Mouse (Mus musculus) left cerebral cortex, postnatal 25 days (tissue): ENCODE data around the gene Sall4. TPM values are rescaled to one million over a fixed set of nuclear protein-coding genes. Genes with fewer than 3 reads are reported as not detected.
"Not testable (repeated sequence)": the region's sequence is repeated elsewhere in the genome, so short reads cannot be mapped to it uniquely, and the experiment has no call there.

Source experiments
- DNase-seq, 2 experiments: peaks; one replicate each; pipeline ENCODE4 v3.0.0; 2022; ENCODE audit warnings: low spot score in 2 of 2, mixed read lengths in 1 of 2
- intact Hi-C: fragments of 180-260 bp; cut with DNase I; formaldehyde crosslinking; loops from one replicate; pipeline ENCODE4 v1.15.1; 2025
- total RNA-seq, 2 experiments: library from RNA; stranded (reverse); gene quantifications; 2 replicates each; pipeline ENCODE4 v1.2.3; 2021

Gene Sall4
- total RNA-seq, 2 experiments from 2014 or later: 0.25 to 0.32 TPM

- intact Hi-C loops: no loop called here
- no peak for DNase-seq
These were observed 5.3 kb downstream of the Sall4 start for GRCm38 (mm10) chr2:168762411-168762815.

DNA sequence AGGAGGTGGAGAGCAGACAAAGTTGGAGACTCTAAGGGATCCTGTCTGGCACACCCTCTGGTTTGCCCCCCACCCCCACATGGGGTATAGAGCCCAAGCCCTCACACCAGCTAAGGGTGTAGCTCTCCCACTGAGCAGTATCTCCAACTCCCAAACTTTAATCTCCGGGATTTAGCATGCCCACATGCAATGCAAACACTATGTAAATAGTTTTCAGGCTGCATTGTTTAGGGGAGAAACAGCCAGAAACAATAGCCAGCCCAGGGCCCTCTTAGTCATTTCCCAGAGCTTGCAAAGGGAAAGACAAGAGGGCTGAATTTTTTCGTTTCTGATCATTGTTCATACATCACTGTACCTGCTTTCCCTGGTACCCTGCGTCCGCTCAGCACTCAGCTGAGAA, 5.8 kb downstream of the Sall4 start:
- intact Hi-C loops: no loop called here
- DNase-seq: no peak

- no peak for DNase-seq
- intact Hi-C loops: no loop called here
These were observed 6.6 kb downstream of the Sall4 start for GRCm38 (mm10) chr2:168761141-168761540.

GRCm38 (mm10) chr2:168744406-168744805, 23.3 kb downstream of the Sall4 start:
- DNase-seq: not testable (repeated sequence)
- intact Hi-C loops: loop anchor here (10.0 kb wide), 1 partner anchor 490 kb away; no protein-coding TSS in a partner anchor

GRCm38 (mm10) chr2:168742649-168743048, 25.1 kb downstream of the Sall4 start:
- intact Hi-C loops: loop anchor here (2.0 to 10.0 kb wide), 2 partner anchors 58 to 488 kb away; no protein-coding TSS in a partner anchor
- peak; percentile 59 to 62 for DNase-seq

DNA sequence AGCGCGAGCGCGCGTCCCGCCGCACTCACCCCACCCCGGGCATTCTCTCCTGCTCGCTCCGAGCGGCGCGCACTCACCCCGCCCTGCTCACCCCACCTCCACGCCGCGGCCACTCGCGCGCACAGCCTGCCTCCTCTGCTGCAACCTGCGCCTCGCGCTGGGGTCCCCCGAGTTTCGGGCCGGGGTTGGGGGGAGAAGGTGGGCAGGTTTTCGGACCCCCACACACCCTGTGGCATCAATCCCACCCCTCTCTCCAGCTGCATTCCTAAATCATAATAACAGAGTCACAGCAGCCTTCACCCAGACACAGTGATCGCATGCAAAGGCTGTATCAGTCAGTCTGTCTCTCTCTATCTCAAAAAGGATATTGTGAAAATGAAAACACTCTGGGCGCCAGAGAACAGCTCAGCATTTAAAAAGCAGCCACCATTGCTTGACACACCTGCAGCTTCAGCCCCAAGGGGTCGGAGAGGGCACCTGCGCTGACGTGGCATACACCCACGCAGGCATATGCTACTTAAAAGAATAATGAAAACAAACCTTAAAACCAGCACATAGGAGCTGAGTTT, 25.6 kb downstream of the Sall4 start, which contains the start of gene Atp9a:
TSS of gene Atp9a (minus strand) at position 351 of the 569 bp plus-strand sequence.
- intact Hi-C loops: loop anchor here (2.0 to 10.0 kb wide), 2 partner anchors 57 to 487 kb away; no protein-coding TSS in a partner anchor
- peak; percentile 80 to 81 for DNase-seq

DNA sequence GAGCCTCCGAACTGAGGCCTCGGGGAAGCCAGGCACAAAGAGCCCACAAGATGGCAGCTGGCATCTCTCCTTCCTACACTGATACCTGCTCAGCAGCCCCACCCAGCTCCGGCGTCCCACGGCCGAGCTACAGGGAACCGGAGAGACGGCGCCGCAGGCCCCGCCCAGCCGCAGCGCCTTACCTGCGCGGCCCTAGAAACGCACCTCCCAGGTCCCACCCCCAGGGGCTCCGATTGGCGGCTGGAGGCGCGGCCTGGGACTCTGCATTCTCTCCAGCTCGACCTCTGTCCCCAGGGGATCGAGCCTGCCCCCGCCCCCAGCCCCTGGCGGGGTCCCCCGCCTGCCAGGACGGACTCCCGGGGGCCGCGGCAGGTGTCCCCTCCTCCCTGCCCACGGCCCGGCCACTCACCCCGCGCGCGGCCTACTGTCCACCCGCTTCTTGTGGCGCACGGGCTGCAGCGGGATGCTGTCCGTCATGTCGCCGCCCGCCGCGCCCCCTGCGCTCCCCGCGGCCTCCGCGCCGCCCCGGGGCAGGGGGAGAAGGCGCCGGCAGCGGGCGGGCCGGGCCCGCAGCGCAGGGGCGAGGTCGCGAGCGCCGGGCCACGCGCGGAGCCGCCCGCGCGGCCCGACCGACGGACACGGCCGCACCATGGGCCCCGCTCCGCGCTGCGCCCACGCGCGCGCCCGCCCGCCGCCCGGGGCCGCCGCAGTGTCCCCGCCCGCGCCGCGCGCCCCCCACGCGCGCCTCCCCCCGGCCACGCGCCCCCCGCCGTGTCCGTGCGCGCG, 26.3 kb downstream of the Sall4 start:
- intact Hi-C loops: loop anchor here (2.0 to 10.0 kb wide), 2 partner anchors 57 to 487 kb away; no protein-coding TSS in a partner anchor

DNA sequence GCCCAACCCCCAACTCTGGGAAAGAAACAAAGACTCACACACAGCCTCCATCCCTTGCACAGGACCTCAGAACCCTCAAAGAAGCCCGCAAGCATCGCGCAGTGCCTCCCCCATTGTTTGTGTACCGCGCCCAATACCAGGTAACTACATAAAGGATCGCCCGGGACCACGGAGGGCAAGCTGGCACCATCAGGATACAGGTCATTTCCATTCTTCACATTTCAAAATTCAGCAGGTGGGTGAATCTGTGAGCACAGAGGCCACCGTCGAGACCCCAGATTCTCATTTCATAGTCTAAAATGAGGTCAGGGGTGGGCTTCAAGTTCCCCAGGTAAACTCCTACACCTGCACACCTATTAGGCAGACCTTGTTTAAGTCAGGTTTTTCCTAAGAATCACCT, 27.2 kb downstream of the Sall4 start:
- no peak for DNase-seq
- intact Hi-C loops: loop anchor here (10.0 kb wide), 1 partner anchor 486 kb away; no protein-coding TSS in a partner anchor

More for the DNA sequence above, 26.3 kb downstream of the Sall4 start:
- DNase-seq: peak; percentile 85 to 90

DNA sequence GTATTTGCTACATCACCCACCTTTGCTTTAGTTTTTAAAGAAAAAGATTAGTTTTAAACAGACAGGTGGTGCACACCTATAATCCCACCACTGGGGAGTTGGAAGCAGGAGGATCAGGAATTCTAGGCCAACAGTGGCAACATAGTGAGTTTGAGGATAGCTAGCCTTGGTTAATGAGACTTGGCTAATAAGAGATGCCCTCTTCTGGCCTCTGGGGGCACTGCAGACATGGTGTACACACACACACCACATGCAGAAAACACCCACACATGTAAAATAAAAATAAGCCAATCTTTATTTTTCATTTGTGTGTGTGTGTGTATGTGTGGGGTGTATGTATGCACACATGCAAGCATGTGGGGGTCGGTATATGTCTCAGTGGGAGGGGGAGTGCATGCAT, 28.9 kb downstream of the Sall4 start:
- no peak for DNase-seq
- intact Hi-C loops: no loop called here

GRCm38 (mm10) chr2:168737878-168738277, 29.9 kb downstream of the Sall4 start:
- intact Hi-C loops: no loop called here

DNA sequence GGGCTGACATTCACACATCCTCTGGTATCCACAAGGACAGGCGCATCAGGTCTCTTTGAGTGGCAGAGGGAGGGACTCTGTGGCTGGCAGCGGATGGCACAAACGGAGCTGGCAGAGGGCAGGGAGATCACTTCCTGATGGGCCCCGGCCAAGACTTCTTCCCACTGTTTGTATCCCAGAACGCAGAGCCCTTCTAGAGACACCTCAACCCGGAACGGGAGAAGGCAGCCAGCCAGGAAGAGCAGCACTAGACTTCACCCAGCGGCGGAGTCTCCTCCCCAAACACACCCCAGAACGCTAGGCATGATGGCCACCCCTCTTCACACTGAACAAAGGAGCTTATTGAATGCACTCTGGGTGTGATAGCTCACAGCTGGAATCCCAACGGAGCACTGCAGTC, 33.7 kb downstream of the Sall4 start:
- intact Hi-C loops: no loop called here
- peak in 1 of 2 experiments; percentile 33 for DNase-seq

More at GRCm38 (mm10) chr2:168737878-168738277, 29.9 kb downstream of the Sall4 start:
- DNase-seq: no peak

- intact Hi-C loops: no loop called here
These were observed 36.5 kb downstream of the Sall4 start for GRCm38 (mm10) chr2:168731258-168731657.

DNA sequence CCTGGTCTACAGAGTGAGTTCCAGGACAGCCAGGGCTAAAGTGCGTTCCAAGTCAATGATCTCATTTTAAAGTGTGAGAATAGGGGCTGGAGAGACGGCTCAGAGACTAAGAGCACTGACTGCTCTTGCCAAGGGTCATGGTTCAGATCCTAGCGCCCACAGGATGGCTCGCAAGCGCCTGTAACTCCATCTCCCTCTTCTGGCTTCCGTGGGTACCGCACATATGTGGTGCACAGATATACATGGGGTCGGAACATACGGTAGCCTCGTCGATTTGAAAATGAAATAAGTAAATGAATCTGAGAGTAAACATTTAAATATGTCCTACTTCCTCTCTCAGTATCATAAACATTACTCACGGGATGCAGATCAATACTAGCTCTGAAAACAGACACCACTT, 38.0 kb downstream of the Sall4 start:
- intact Hi-C loops: no loop called here

More at GRCm38 (mm10) chr2:168731258-168731657, 36.5 kb downstream of the Sall4 start:
- no peak for DNase-seq

GRCm38 (mm10) chr2:168728045-168728444, 39.7 kb downstream of the Sall4 start:
- DNase-seq: peak in 1 of 2 experiments; percentile 26
- intact Hi-C loops: no loop called here

More for the DNA sequence above, 38.0 kb downstream of the Sall4 start:
- DNase-seq: no peak

DNA sequence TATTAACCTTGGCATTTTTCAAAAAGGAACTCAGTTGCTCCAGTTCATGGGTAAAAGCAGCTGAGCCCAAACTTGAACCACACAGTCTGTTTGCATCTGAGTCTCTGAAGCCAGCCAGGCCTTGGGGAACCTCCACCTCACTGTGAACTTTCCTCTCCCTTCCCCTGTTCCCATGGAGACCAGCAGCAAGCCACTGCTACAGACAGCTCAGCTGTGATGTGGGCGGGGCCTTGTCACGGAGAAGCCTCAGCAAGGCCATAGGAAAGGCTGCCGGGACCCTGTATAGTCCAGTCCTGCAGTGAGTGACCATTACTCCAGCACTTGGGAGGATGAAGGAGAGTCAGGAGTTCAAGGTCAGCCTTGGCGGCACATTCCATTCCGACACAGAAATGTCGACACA, 41.7 kb downstream of the Sall4 start:
- intact Hi-C loops: no loop called here

DNA sequence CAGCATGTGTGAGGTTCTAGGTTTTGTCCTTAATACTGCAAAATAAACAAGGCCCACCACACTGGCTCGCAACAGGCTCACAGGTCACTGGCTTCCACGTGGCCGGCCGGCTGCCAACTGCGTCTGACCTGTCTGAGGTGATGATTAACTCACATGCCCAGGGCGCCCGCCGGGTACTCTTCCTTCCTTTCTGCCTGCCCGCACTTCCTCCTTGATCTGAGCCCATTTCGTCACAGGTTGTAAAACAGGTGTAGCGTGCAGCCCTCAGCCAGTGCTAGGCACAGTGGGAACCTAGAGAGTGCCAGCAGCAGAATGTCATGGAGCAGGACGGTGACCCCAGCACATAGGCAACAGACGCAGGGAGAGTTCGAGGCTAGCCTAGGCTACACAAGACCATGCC, 46.4 kb downstream of the Sall4 start:
- intact Hi-C loops: no loop called here

More for the DNA sequence above, 41.7 kb downstream of the Sall4 start:
- DNase-seq: peak; percentile 38 to 39

GRCm38 (mm10) chr2:168719742-168720141, 48.0 kb downstream of the Sall4 start:
- DNase-seq: peak in 1 of 2 experiments; percentile 20
- intact Hi-C loops: no loop called here

More for the DNA sequence above, 46.4 kb downstream of the Sall4 start:
- DNase-seq: no peak

GRCm38 (mm10) chr2:168718735-168719134, 49.0 kb downstream of the Sall4 start:
- no peak for DNase-seq
- intact Hi-C loops: no loop called here

DNA sequence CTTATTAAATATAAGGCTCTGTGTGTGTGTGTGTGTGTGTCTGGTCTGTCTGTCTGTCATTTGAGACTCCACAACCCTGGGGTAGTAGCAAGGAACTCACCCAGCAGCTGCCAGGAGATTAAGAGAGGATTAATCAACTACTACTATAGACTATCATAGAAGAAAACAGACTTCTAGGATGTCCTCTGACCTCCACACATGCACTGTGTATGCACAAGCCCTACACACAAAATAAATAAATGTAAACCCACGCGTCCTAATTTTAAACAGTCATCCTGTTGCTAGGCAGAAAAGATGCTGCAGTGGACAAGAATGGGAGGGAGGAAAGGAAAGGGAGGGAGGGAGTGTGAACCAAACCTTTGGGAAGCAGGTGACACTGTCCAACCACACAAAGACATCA, 49.5 kb downstream of the Sall4 start:
- DNase-seq: no peak
- intact Hi-C loops: no loop called here
